Mouse (Mus musculus) cerebellum, adult 2 months (tissue): Measurements from ENCODE around the gene Adgrg6. TPM values are rescaled to one million over a fixed set of nuclear protein-coding genes. Genes with fewer than 3 reads are reported as not detected.

Source experiments
- DNase-seq, 2 experiments: peaks; one replicate each; pipeline ENCODE4 v3.0.0; 2021
- H3K27ac ChIP-seq: fragments of 200-500 bp; 2 replicates; pipeline ENCODE4 v1.5.1; 2012; ENCODE audit warnings: low read length, control low read depth, inconsistent platforms; ENCODE audit not compliant: insufficient read depth
- H3K27me3 ChIP-seq: fragments of 200-500 bp; 2 replicates; pipeline ENCODE4 v1.6.1; 2012; ENCODE audit warnings: inconsistent platforms, mild to moderate bottlenecking, low read length, moderate library complexity; ENCODE audit not compliant: control insufficient read depth, insufficient read depth
- H3K4me1 ChIP-seq: fragments of 200-500 bp; 2 replicates; pipeline ENCODE4 v1.6.1; 2011; ENCODE audit warnings: low read length; ENCODE audit not compliant: control insufficient read depth, insufficient read depth
- H3K4me3 ChIP-seq: fragments of 200-500 bp; replicated peaks from 2 replicates; pipeline ENCODE3; 2011; ENCODE audit warnings: mild to moderate bottlenecking, low read depth, low read length, control low read depth; ENCODE audit not compliant: insufficient read depth
- CTCF ChIP-seq: fragments of 200-500 bp; IDR thresholded peaks from 2 replicates; pipeline ENCODE4 v1.5.1; 2011; ENCODE audit warnings: low read depth, mild to moderate bottlenecking, control low read depth, low read length, moderate library complexity, borderline replicate concordance; ENCODE audit not compliant: insufficient read depth
- POLR2A ChIP-seq: fragments of 200-500 bp; IDR thresholded peaks from 2 replicates; pipeline ENCODE4 v1.6.1; 2011; ENCODE audit warnings: low read length, control low read depth, borderline replicate concordance; ENCODE audit not compliant: insufficient read depth
- WGBS: fragments of 180-500 bp; shearing (Covaris S2); methylation state at CpG from one replicate; pipeline ENCODE4 v1.1.7; 2018; 5-methylcytosine and 5-hydroxymethylcytosine counted together
- polyA plus RNA-seq: library from polyadenylated mRNA; depleted of rRNA; stranded (reverse); fragments of >200 nt; gene quantifications from 2 replicates; pipeline ENCODE4 v1.2.3, GENCODE M21; 2012

The Adgrg6 gene
- polyA plus RNA-seq, 1 experiment, result 1.00 TPM

- no peak overlapping the region for H3K27ac ChIP-seq
- H3K4me3 ChIP-seq, result no peak overlapping the region
- TF ChIP-seq CTCF (no peak), POLR2A (no peak)
- no peaks in the 10 kb centered on the region for H3K4me1 ChIP-seq
- WGBS, result 5% methylated on average over 5 of the region's 5 CpGs
- peak; percentile 6 to 22 for DNase-seq
- H3K27me3 ChIP-seq, result no peaks in the 10 kb centered on the region
Observed at GRCm38 (mm10) chr10:14482483-14482882, 63.0 kb downstream of the Adgrg6 start.

DNA sequence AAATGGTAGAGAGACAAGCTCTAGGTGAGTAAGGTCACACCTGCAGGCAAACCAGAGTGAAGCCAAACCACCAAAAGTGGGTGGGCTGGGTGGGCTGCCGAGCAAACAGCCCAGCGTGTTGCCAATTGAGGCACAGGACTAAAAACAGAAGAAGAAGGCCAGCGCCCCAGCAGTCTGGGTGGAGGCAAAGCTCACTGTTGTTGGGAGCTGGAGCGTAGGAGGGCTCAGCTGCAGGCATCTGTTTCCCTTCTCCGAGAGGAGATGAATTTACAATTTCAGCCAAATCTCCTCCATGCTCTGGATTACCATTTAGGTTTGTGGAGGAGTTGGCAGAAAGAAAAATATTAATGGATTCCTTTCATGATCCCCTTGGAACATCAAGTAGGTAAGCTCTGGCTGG lies 64.5 kb downstream of the Adgrg6 start:
- no peak for TF ChIP-seq POLR2A
- TF ChIP-seq CTCF, result no peak
- no peaks in the 10 kb centered on the region for H3K4me1 ChIP-seq
- no peak overlapping the region for H3K27ac ChIP-seq
- H3K4me3 ChIP-seq, result no peak overlapping the region
- DNase-seq, result no peak
- WGBS, result 17% methylated on average over 5 of the region's 5 CpGs
- no peaks in the 10 kb centered on the region for H3K27me3 ChIP-seq

DNA sequence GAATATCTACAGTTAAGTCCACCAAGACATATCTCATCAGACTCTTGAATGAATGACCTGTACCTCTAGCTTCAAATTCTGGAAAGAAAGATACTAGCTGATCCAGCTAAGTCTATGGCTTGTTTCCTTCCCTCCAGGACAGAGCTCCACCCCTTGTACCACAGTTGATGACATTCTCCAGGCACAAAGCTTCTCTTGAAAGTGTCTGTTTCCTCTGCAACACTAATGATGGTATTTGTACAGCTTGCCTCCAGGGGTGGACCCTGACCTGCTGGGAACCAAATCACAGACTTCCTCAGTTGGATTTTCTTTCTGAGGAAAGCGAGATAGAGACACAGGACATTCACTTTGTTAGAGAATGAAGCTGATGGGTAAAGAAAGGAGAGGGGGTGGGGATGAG lies 69.1 kb downstream of the Adgrg6 start:
- TF ChIP-seq CTCF (no peak), POLR2A (no peak)
- Histone ChIP-seq H3K27me3 (no peaks in the 10 kb centered on the region), H3K4me1 (no peaks in the 10 kb centered on the region), H3K4me3 (no peak overlapping the region), H3K27ac (no peak overlapping the region)
- no peak for DNase-seq
- 79% methylated on average over 1 of the region's 1 CpGs for WGBS

- WGBS, result 90% methylated on average over 2 of the region's 2 CpGs
- no peaks in the 10 kb centered on the region for H3K27me3 ChIP-seq
- H3K4me1 ChIP-seq, result no peaks in the 10 kb centered on the region
- no peak overlapping the region for H3K4me3 ChIP-seq
- DNase-seq, result no peak
- H3K27ac ChIP-seq, result no peak overlapping the region
- no peak for TF ChIP-seq CTCF
- no peak for TF ChIP-seq POLR2A
Observed at GRCm38 (mm10) chr10:14475641-14476040, 69.8 kb downstream of the Adgrg6 start.

DNA sequence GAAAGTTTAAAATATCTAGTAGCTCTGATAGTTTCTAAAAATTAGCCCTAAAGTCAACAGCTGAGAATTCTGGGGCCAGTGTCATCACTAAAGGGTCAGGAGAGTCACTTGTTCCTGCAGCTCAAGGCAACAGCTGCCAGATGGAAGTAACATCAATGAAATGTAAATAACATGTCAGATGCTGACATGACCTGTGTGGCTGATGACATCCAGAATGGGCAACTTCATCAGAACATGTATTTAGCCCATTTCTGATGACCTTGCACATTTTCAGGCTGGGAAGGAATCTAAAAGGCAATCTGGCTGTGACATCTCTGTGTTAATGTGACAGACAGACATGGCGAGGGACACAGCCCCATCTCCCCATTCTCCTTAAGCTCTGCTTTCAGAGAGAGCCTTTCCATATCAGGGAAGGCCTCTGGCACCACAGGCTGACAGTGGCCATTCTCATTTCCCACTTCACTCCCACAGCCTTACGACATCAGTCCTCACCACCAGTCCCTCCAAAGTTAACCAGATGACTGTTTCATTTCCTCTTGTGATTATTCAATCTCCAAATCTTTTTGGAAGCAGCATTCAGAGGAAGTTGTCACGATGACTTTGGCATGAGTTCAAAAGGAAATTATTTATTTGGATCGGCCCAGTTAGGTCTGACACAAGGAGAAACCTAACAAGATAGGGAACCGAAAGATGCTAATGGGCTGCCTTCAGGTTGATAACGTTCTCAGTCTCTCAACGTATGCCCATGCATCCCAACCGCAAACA lies 70.7 kb downstream of the Adgrg6 start:
- no peak overlapping the region for H3K27ac ChIP-seq
- H3K4me1 ChIP-seq, result no peaks in the 10 kb centered on the region
- H3K27me3 ChIP-seq, result no peaks in the 10 kb centered on the region
- no peak for DNase-seq
- WGBS, result 71% methylated on average over 8 of the region's 8 CpGs
- no peak overlapping the region for H3K4me3 ChIP-seq
- TF ChIP-seq POLR2A, result no peak
- no peak for TF ChIP-seq CTCF

DNA sequence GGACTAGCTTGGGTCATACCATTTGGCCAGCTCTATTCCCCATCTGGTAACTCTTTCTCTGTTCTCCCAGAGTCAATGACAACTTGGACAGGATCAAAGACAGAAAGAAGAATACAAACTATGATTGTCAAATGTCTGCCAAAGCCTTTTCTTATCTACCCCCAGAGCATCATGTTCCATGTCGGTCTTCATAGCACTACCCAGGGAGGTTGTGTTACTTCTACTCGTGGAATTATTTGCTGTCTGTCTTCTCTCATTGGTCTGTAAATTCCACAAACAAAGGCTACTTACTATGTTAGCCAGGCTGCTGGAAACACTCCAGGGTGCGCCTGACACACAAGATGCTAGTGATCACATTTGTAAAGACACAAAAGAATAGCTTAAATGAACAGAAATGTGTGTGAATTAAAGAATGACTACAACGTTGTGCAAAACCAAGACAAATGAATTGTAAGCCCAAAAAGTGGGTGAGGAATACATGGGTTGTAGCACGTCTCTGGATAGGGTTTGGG lies 74.4 kb downstream of the Adgrg6 start:
- no peak for DNase-seq
- Histone ChIP-seq H3K27ac (no peak overlapping the region), H3K4me3 (no peak overlapping the region), H3K27me3 (no peaks in the 10 kb centered on the region), H3K4me1 (no peaks in the 10 kb centered on the region)
- TF ChIP-seq CTCF, result no peak
- no peak for TF ChIP-seq POLR2A
- WGBS, result 15% methylated on average over 5 of the region's 5 CpGs

GRCm38 (mm10) chr10:14468623-14469022 lies 76.8 kb downstream of the Adgrg6 start:
- DNase-seq, result no peak
- TF ChIP-seq POLR2A (no peak), CTCF (no peak)
- Histone ChIP-seq H3K27ac (no peak overlapping the region), H3K4me3 (no peak overlapping the region), H3K27me3 (no peaks in the 10 kb centered on the region), H3K4me1 (no peaks in the 10 kb centered on the region)
- WGBS, result 54% methylated on average over 10 of the region's 10 CpGs

- TF ChIP-seq CTCF (no peak), POLR2A (no peak)
- no peaks in the 10 kb centered on the region for H3K27me3 ChIP-seq
- DNase-seq, result no peak
- WGBS, result 92% methylated on average over 4 of the region's 4 CpGs
- H3K4me3 ChIP-seq, result no peak overlapping the region
- no peak overlapping the region for H3K27ac ChIP-seq
- H3K4me1 ChIP-seq, result no peaks in the 10 kb centered on the region
Observed at GRCm38 (mm10) chr10:14463796-14464511, 81.5 kb downstream of the Adgrg6 start.
